Mouse (Mus musculus) kidney, embryonic 16.5 days (tissue): ENCODE data around the gene Foxj1. TPM values are rescaled to one million over a fixed set of nuclear protein-coding genes. Genes with fewer than 3 reads are reported as not detected.

Experiments used
- ATAC-seq: fragments of 200-750 bp; cut with Nextera tagmentation; 2 replicates; pipeline ENCODE4 v1.8.0; 2017; ENCODE audit warnings: moderate TSS enrichment; ENCODE audit not compliant: low FRiP score, low TSS enrichment
- H3K27ac ChIP-seq: fragments of 300-500 bp; sonication (generic); 2 replicates; pipeline ENCODE4 v1.5.1; 2014; ENCODE audit warnings: low read length
- H3K27me3 ChIP-seq: fragments of 300-500 bp; sonication (generic); 2 replicates; pipeline ENCODE4 v1.6.1; 2014; ENCODE audit warnings: low read length, control low read depth, mixed read lengths; ENCODE audit not compliant: insufficient read depth
- H3K36me3 ChIP-seq: fragments of 300-500 bp; sonication (generic); 2 replicates; pipeline ENCODE4 v1.6.1; 2014; ENCODE audit warnings: low read length, control low read depth, mixed read lengths; ENCODE audit not compliant: insufficient read depth
- H3K4me1 ChIP-seq: fragments of 300-500 bp; sonication (generic); 2 replicates; pipeline ENCODE4 v1.6.1; 2014; ENCODE audit warnings: low read length, control low read depth, mixed read lengths; ENCODE audit not compliant: insufficient read depth
- H3K4me2 ChIP-seq: fragments of 300-500 bp; sonication (generic); replicated peaks from 2 replicates; pipeline ENCODE4 v1.6.1; 2014; ENCODE audit warnings: low read depth, low read length
- H3K4me3 ChIP-seq: fragments of 300-500 bp; sonication (generic); 2 replicates; pipeline ENCODE4 v1.5.1; 2014; ENCODE audit warnings: mild to moderate bottlenecking, low read length
- H3K9ac ChIP-seq: fragments of 300-500 bp; sonication (generic); replicated peaks from 2 replicates; pipeline ENCODE4 v1.6.1; 2014; ENCODE audit warnings: low read length
- H3K9me3 ChIP-seq: fragments of 300-500 bp; sonication (generic); 2 replicates; pipeline ENCODE4 v1.6.1; 2016; ENCODE audit warnings: low read length, control low read depth
- WGBS: fragments of 180-500 bp; shearing (Covaris S2); extraction: QIAGEN DNeasy Blood & Tissue Kit; methylation state at CpG from one replicate; pipeline ENCODE4 v1.1.7; 2014; 5-methylcytosine and 5-hydroxymethylcytosine counted together
- polyA plus RNA-seq: library from polyadenylated mRNA; unstranded; fragments of >200 nt; fragmentation: Nextera tagmentation; extraction: Ambion mirVana; gene quantifications from 2 replicates; pipeline ENCODE4 v1.2.1, GENCODE M21; 2015

Gene Foxj1
- polyA plus RNA-seq, 1 experiment from 2014 or later: 3.5 TPM

DNA sequence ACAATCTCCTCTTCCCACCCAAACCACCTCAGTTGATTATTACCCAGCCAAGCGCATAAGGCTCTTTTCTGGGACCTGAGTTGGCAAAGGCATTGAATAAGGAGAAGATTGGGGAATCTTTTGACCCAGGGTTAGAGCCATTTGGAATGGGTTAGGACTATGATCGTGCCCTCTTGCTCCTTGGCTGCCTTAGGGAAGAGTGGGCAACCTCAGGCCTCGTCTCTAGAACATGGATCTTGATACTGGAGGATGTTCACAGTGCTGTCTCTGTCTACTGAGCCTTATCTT lies 2.3 kb downstream of the Foxj1 start:
- H3K27ac ChIP-seq: peak overlapping the region; percentile 90

DNA sequence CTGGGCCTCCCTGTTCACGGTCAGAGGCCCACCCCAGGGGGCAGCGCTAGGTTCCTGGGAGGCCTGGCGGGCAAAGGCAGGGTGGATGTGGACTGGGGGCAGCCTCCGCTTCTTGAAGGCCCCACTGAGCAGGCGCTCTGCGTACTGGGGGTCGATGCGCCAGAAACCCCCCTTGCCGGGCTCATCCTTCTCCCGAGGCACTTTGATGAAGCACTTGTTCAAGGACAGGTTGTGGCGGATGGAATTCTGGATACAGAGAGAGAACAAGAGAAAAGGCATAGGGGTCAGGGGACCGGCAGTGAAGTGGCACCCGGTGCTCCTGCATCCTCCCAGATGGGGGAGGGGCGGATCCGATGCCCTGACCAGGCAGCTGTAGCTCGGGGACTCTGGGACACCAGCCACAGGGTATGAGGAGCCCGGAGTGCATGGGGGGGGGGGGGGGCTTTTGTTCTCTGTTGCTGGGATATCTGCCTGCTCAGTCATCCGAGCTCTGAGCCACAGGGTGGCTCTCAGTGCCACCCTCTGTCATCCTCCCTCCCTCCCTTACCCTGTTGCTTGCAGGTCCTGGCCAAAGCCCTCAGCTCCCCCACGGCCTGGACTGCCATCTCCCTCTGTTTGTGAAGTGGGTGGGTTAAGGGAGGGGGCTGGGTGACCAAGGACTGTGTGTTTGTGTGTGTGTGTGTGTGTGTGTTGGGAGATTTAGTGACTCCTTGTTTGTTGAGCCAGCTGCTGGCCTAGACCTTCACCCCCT lies 2.8 kb downstream of the Foxj1 start:
- no peaks in the 10 kb centered on the region for H3K9me3 ChIP-seq
- peak overlapping the region; percentile 90 for H3K27ac ChIP-seq
- no peak overlapping the region for H3K4me3 ChIP-seq
- WGBS: 34% methylated on average over 19 of the region's 19 CpGs
- peak overlapping the region; percentile 31 for H3K4me2 ChIP-seq
- peaks cover 18% of the 10 kb centered on the region for H3K27me3 ChIP-seq
- H3K9ac ChIP-seq: peak overlapping the region; percentile 60
- H3K4me1 ChIP-seq: peaks cover 75% of the 10 kb centered on the region
- peak; percentile 24 for ATAC-seq
- no peaks in the 10 kb centered on the region for H3K36me3 ChIP-seq

More for the DNA sequence above, 2.3 kb downstream of the Foxj1 start:
- ATAC-seq: no peak
- no peaks in the 10 kb centered on the region for H3K36me3 ChIP-seq
- peaks cover 81% of the 10 kb centered on the region for H3K4me1 ChIP-seq
- no peak overlapping the region for H3K4me3 ChIP-seq
- no peaks in the 10 kb centered on the region for H3K9me3 ChIP-seq
- H3K4me2 ChIP-seq: peak overlapping the region; percentile 31
- peaks cover 18% of the 10 kb centered on the region for H3K27me3 ChIP-seq
- 70% methylated on average over 3 of the region's 3 CpGs for WGBS
- H3K9ac ChIP-seq: no peak overlapping the region

DNA sequence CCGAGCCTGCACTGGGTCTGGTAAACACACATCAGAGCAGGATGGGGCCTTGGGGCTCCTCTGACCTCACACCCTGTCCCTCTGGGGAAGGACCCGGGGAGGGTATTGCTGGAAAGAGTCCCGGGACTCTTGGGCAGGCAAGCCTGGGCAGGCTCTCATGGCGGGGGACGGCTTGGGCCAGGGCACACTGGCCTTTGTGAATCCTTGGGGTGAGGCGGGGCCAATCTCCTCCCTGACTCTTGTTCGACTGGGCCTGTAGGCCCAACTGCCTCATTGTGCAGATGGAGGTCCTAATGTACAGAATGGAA lies 5.0 kb downstream of the Foxj1 start:
- Histone ChIP-seq H3K4me2 (no peak overlapping the region), H3K4me1 (peaks cover 58% of the 10 kb centered on the region), H3K9ac (no peak overlapping the region), H3K9me3 (no peaks in the 10 kb centered on the region), H3K36me3 (no peaks in the 10 kb centered on the region), H3K4me3 (no peak overlapping the region), H3K27me3 (peaks cover 18% of the 10 kb centered on the region), H3K27ac (peak overlapping the region; percentile 57)
- WGBS: 63% methylated on average over 7 of the region's 7 CpGs
- ATAC-seq: no peak

DNA sequence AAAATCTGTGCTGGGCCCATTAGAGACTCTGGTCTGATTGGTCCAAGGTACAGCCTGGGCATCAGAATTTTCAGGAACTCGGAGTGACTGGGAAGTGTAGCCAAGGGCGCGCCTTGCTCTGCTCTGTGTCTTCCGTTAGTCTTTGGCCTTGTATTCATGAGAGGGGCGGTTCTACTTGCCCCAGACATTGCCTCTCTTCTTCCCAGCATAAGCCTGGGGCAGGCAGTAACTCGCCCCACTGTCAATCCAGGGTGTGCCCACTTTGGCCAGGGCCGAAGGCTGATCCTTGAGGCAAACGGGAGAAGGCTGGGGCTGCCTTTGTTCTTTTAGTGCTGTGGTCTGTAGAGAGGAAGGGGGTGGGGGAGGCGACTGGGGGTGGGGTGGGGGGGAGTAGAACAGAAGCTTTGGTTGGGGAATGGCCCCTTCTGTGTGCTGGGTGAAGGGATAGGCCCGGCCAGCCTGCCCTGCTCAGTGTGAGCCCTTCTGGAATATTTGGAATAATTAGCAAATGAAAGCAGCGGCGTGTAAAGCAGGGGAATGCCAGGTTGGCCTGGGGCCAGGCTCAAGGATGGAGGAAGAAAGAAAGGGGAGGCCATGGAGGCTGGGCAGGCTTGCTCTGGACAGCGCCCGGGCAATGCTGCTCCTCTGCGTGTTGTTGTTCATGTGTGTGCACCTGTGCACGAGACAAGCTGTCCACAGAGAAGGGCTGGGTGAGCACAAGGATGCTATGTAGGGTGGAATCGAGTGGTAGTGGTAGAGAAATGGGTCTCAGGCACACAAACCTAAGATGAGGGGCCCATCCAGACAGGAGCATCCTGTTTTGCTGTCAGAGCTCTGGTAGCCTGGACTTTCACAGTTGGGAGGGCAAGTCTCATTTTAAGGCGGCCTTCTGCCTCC lies 5.6 kb downstream of the Foxj1 start:
- H3K36me3 ChIP-seq: no peaks in the 10 kb centered on the region
- peaks cover 52% of the 10 kb centered on the region for H3K4me1 ChIP-seq
- H3K4me3 ChIP-seq: no peak overlapping the region
- H3K27me3 ChIP-seq: peaks cover 12% of the 10 kb centered on the region
- no peak overlapping the region; the same call in 1 of the 2 replicates for H3K9ac ChIP-seq
- H3K27ac ChIP-seq: peak overlapping the region; percentile 57
- no peak overlapping the region for H3K4me2 ChIP-seq
- ATAC-seq: no peak
- WGBS: 45% methylated on average over 18 of the region's 18 CpGs
- H3K9me3 ChIP-seq: no peaks in the 10 kb centered on the region

DNA sequence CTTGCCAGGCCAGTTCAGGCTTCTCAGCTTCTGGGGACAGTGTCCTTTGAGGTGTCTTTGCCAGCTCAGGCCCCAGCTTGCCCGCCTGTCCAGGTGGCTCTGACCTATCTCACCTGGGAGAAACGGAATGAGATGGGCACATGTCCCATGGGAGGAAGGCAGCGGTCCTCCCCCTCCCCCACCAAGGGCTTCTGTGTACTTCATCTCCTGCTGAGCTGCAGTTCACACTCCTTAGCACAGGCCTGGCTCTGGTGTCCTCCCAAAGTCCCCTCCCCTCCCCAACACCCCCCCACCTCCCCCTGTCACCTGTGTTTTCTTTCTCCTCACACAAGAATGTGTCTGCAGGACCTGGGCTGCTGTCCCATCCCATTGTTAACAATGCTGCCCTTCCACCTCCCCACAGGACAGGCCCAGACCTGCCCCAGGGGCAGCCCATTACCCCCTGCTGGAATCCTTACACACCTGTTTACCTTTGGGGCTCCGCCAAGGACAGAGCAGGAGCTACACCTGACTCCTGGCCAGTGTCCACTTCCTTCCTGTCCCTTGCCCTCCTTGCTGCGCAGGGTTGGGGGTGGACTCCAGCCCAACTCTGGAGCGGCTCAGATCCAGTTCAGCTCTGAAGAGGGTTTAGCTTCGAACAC lies 8.1 kb downstream of the Foxj1 start:
- Histone ChIP-seq H3K36me3 (no peaks in the 10 kb centered on the region), H3K27me3 (no peaks in the 10 kb centered on the region), H3K9ac (no peak overlapping the region), H3K27ac (no peak overlapping the region), H3K4me2 (no peak overlapping the region), H3K4me1 (peaks cover 27% of the 10 kb centered on the region), H3K9me3 (no peaks in the 10 kb centered on the region), H3K4me3 (no peak overlapping the region)
- WGBS: 75% methylated on average over 7 of the region's 7 CpGs
- no peak for ATAC-seq

DNA sequence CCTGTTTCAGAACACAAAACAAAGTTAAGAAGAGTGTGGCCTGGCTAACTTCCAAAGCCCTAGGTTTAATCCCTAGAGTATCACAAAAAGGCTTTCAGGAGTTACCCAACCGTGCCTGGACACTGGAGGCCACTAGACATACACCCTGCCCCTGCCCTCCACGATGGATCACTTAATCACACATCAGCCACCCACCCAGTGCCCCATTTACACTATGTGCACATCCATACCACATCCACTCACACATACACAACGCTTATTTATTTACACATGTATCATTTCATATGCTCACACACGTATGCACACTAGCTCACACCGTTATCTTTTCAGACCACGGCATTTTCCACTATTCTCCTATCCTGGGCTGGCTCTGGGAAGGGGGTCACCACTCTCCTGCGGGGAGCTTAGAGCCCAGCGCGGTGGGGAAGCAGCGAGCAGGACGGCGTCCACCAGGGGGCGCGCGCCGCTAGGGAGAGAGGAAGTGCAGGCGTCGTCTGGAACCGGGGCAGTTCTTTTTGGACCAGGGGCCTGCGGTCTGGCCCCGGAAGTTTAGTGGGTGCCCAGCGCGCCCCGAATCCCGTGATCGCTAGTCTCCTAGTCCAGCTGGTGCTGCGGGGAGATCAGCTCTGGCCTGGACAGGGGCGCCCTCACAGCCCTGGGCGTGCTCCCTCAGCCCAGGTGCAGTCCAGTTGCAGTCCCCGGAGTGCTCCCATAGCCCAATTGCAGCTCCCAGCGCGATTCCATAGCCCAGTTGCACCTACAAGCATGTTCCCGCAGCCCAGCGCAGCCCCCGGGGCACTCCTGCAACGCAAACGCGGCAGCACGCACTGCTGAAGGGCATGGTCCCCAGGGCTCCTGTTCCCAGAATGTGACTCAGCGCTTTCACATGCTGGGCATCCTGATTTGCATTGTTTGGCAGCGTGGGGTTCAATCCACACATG lies 16.2 kb downstream of the Foxj1 start:
- Histone ChIP-seq H3K27me3 (no peaks in the 10 kb centered on the region), H3K4me3 (peak overlapping the region; percentile 50), H3K9me3 (no peaks in the 10 kb centered on the region), H3K27ac (no peak overlapping the region), H3K9ac (peak overlapping the region; percentile 77), H3K4me2 (peak overlapping the region; percentile 89), H3K36me3 (no peaks in the 10 kb centered on the region), H3K4me1 (no peaks in the 10 kb centered on the region)
- ATAC-seq: peak; percentile 82
- WGBS: 1% methylated on average over 41 of the region's 41 CpGs

DNA sequence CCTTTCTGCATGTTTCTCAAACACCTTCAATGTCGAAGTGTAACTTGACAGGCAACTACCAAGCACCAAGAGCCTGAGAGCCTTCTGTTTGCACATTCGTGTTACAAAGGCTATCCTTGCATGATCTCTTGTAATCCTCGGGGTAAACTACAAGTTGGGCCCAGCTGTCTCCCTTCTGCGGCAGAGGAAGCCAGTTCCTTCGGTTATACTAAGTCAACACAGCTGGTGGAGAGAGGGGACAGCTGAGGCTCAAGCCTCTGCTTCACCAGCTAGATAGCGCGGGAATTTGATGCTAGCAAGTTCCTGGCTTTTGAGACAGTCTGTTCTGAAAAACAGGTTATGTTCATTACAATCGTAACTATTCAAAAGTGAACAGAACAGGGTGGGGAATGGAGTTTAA lies 22.8 kb downstream of the Foxj1 start:
- no peaks in the 10 kb centered on the region for H3K27me3 ChIP-seq
- no peak overlapping the region for H3K27ac ChIP-seq
- no peak for ATAC-seq
- 41% methylated on average over 8 of the region's 8 CpGs for WGBS
- no peak overlapping the region for H3K4me3 ChIP-seq
- no peaks in the 10 kb centered on the region for H3K9me3 ChIP-seq
- no peaks in the 10 kb centered on the region for H3K4me1 ChIP-seq
- H3K9ac ChIP-seq: no peak overlapping the region
- H3K36me3 ChIP-seq: no peaks in the 10 kb centered on the region
- H3K4me2 ChIP-seq: no peak overlapping the region

DNA sequence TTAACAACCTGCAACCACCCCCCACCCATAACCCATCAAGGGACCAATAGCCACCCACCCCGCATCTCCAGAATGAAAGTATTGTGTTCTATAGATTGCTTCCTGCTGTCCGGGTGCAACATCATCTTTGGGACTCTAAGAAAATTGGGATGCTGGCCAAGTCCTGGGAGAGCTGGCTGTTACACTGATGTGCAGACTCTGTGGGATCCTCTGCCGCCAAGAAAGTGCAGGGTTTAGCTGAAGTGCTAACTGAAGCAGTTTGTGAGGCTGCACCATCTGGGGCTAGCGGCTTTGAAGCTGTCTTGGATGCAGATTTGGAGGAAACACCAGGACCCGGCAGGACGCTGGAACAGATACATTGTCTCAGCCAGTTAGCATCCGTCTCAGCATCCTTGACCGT lies 24.0 kb downstream of the Foxj1 start:
- H3K4me2 ChIP-seq: no peak overlapping the region
- no peak overlapping the region for H3K9ac ChIP-seq
- no peaks in the 10 kb centered on the region for H3K36me3 ChIP-seq
- WGBS: 40% methylated on average over 8 of the region's 8 CpGs
- no peaks in the 10 kb centered on the region for H3K4me1 ChIP-seq
- no peak overlapping the region for H3K4me3 ChIP-seq
- no peak overlapping the region for H3K27ac ChIP-seq
- no peaks in the 10 kb centered on the region for H3K27me3 ChIP-seq
- no peaks in the 10 kb centered on the region for H3K9me3 ChIP-seq
- no peak for ATAC-seq

DNA sequence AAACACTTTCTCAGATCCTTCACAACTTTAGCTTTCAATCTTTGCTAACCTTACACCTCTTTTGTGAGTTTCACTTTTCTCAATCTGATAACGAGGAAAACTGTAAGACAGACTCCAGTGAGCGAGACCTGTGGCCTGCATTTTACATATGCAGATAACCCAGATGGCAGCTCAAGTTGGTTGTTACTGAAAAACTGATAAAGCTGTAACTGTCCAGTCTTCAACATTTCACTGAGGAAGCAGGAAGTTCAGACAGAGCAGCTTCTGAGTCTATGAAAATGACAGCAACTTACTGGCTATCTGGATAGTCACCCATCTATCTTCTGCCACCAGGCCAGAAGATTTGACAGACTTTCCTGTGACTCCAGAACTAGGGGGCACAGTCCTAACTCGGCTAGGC lies 25.6 kb downstream of the Foxj1 start:
- H3K4me2 ChIP-seq: no peak overlapping the region
- 83% methylated on average over 3 of the region's 3 CpGs for whole genome bisulfite sequencing
- H3K4me3 ChIP-seq: no peak overlapping the region
- no peak overlapping the region for H3K9ac ChIP-seq
- no peaks in the 10 kb centered on the region for H3K27me3 ChIP-seq
- H3K9me3 ChIP-seq: no peaks in the 10 kb centered on the region
- H3K4me1 ChIP-seq: peaks cover 5% of the 10 kb centered on the region
- no peak overlapping the region for H3K27ac ChIP-seq
- peaks cover 2% of the 10 kb centered on the region for H3K36me3 ChIP-seq
- ATAC-seq: no peak
